Mouse (Mus musculus): ENCODE data around the gene Sf3a1.

GRCm38 (mm10) chr11:4153694-4154093 is 6.5 kb upstream of the Sf3a1 start:
- no peak for TF ChIP-seq CTCF (IDR thresholded peaks at IDR 0.05)
- no peak for TF ChIP-seq EP300 (IDR thresholded peaks at IDR 0.05)

Data from lung, postnatal 0 days (tissue).